Mouse (Mus musculus) limb, embryonic 14.5 days (tissue): ENCODE results near the gene Col23a1. TPM values are rescaled to one million over a fixed set of nuclear protein-coding genes. Genes with fewer than 3 reads are reported as not detected.

ENCODE experiments used
- ATAC-seq: fragments of 200-750 bp; cut with Nextera tagmentation; 2 replicates; pipeline ENCODE4 v1.8.0; 2017; ENCODE audit warnings: low read depth, moderate number of reproducible peaks, moderate TSS enrichment; ENCODE audit not compliant: low FRiP score
- DNase-seq: peaks from one replicate; pipeline ENCODE4 v3.0.0-alpha.2; 2015; ENCODE audit warnings: low spot score
- H3K27ac ChIP-seq: fragments of 300-500 bp; sonication (generic); replicated peaks from 2 replicates; pipeline ENCODE4 v1.5.1; 2014; ENCODE audit warnings: low read depth, mild to moderate bottlenecking, low read length, moderate library complexity, mixed read lengths
- H3K27me3 ChIP-seq: fragments of 300-500 bp; sonication (generic); 2 replicates; pipeline ENCODE4 v1.6.1; 2014; ENCODE audit warnings: low read length, mixed read lengths; ENCODE audit not compliant: control insufficient read depth, insufficient read depth
- H3K36me3 ChIP-seq: fragments of 300-500 bp; sonication (generic); 2 replicates; pipeline ENCODE4 v1.6.1; 2014; ENCODE audit warnings: mild to moderate bottlenecking, low read length, moderate library complexity, mixed read lengths; ENCODE audit not compliant: control insufficient read depth, insufficient read depth
- H3K4me1 ChIP-seq: fragments of 300-500 bp; sonication (generic); 2 replicates; pipeline ENCODE4 v1.6.1; 2014; ENCODE audit warnings: antibody characterized with exemption, low read length, mixed read lengths; ENCODE audit not compliant: control insufficient read depth, insufficient read depth
- H3K4me2 ChIP-seq: fragments of 300-500 bp; sonication (generic); replicated peaks from 2 replicates; pipeline ENCODE4 v1.6.1; 2014; ENCODE audit warnings: low read depth, mild to moderate bottlenecking, low read length, moderate library complexity; ENCODE audit not compliant: severe bottlenecking
- H3K4me3 ChIP-seq: fragments of 300-500 bp; sonication (generic); replicated peaks from 2 replicates; pipeline ENCODE4 v1.5.1; 2014; ENCODE audit warnings: low read length
- H3K9ac ChIP-seq: fragments of 300-500 bp; sonication (generic); 2 replicates; pipeline ENCODE4 v1.6.1; 2014; ENCODE audit warnings: mild to moderate bottlenecking, low read depth, low read length, moderate library complexity; ENCODE audit not compliant: severe bottlenecking
- H3K9me3 ChIP-seq: fragments of 300-500 bp; sonication (generic); 2 replicates; pipeline ENCODE4 v1.6.1; 2016; ENCODE audit warnings: low read length; ENCODE audit not compliant: control insufficient read depth
- POLR2A ChIP-seq: fragments of 200-500 bp; IDR thresholded peaks from 2 replicates; pipeline ENCODE4 v1.8.0; 2012; ENCODE audit warnings: inconsistent platforms, mild to moderate bottlenecking, moderate library complexity, borderline replicate concordance; ENCODE audit not compliant: insufficient read depth, insufficient read length; ENCODE audit errors: extremely low read depth
- WGBS: fragments of 180-500 bp; shearing (Covaris S2); extraction: QIAGEN DNeasy Blood & Tissue Kit; methylation state at CpG from one replicate; pipeline ENCODE4 v1.1.7; 2014; 5-methylcytosine and 5-hydroxymethylcytosine counted together
- polyA plus RNA-seq, 2 experiments: library from polyadenylated mRNA; depleted of rRNA in 1 of 2; stranded (reverse) in 1 of 2; unstranded in 1 of 2; fragments of >200 nt; fragmentation: Nextera tagmentation in 1 of 2; extraction: Ambion mirVana in 1 of 2; gene quantifications; 2 replicates each; pipeline versions ENCODE4 v1.2.1 to v1.2.3; 2012 to 2014

Gene Col23a1
- polyA plus RNA-seq, 2 experiments: 28.0 to 29.4 TPM

GRCm38 (mm10) chr11:51544413-51544812 is 254.7 kb downstream of the Col23a1 start:
- H3K4me2 ChIP-seq: no peak overlapping the region
- H3K9me3 ChIP-seq: no peaks in the 10 kb centered on the region
- H3K4me1 ChIP-seq: peaks cover 20% of the 10 kb centered on the region
- H3K4me3 ChIP-seq: no peak overlapping the region
- no peak for ATAC-seq
- 80% methylated on average over 2 of the region's 2 CpGs for WGBS
- H3K36me3 ChIP-seq: no peaks in the 10 kb centered on the region
- H3K27me3 ChIP-seq: no peaks in the 10 kb centered on the region
- H3K27ac ChIP-seq: no peak overlapping the region
- no peak for TF ChIP-seq POLR2A
- no peak overlapping the region for H3K9ac ChIP-seq
- no peak for DNase-seq

GRCm38 (mm10) chr11:51545811-51546210 is 256.1 kb downstream of the Col23a1 start:
- no peak overlapping the region for H3K4me2 ChIP-seq
- 18% methylated on average over 4 of the region's 4 CpGs for WGBS
- DNase-seq (peak; percentile 39), ATAC-seq (no peak)
- H3K4me1 ChIP-seq: peaks cover 22% of the 10 kb centered on the region
- H3K4me3 ChIP-seq: no peak overlapping the region
- no peaks in the 10 kb centered on the region for H3K9me3 ChIP-seq
- no peak overlapping the region for H3K9ac ChIP-seq
- H3K36me3 ChIP-seq: no peaks in the 10 kb centered on the region
- no peaks in the 10 kb centered on the region for H3K27me3 ChIP-seq
- no peak overlapping the region for H3K27ac ChIP-seq
- no peak for TF ChIP-seq POLR2A

GRCm38 (mm10) chr11:51551253-51551652 is 261.5 kb downstream of the Col23a1 start:
- DNase-seq (no peak), ATAC-seq (no peak; the same call in 1 of the 2 replicates)
- H3K36me3 ChIP-seq: no peaks in the 10 kb centered on the region
- WGBS: 52% methylated on average over 5 of the region's 5 CpGs
- no peaks in the 10 kb centered on the region for H3K27me3 ChIP-seq
- H3K4me1 ChIP-seq: peaks cover 12% of the 10 kb centered on the region; the same call in 1 of the 2 replicates
- no peak overlapping the region for H3K4me2 ChIP-seq
- TF ChIP-seq POLR2A: no peak
- no peak overlapping the region for H3K4me3 ChIP-seq
- H3K9ac ChIP-seq: no peak overlapping the region
- no peak overlapping the region for H3K27ac ChIP-seq
- H3K9me3 ChIP-seq: no peaks in the 10 kb centered on the region

GRCm38 (mm10) chr11:51552091-51552490 is 262.4 kb downstream of the Col23a1 start:
- Histone ChIP-seq H3K27ac (no peak overlapping the region), H3K9ac (no peak overlapping the region), H3K4me3 (no peak overlapping the region), H3K4me2 (no peak overlapping the region), H3K9me3 (no peaks in the 10 kb centered on the region), H3K27me3 (no peaks in the 10 kb centered on the region), H3K4me1 (peaks cover 12% of the 10 kb centered on the region; the same call in 1 of the 2 replicates), H3K36me3 (no peaks in the 10 kb centered on the region)
- ATAC-seq: no peak
- no peak for DNase-seq
- no peak for TF ChIP-seq POLR2A
- 71% methylated on average over 3 of the region's 3 CpGs for WGBS

DNA sequence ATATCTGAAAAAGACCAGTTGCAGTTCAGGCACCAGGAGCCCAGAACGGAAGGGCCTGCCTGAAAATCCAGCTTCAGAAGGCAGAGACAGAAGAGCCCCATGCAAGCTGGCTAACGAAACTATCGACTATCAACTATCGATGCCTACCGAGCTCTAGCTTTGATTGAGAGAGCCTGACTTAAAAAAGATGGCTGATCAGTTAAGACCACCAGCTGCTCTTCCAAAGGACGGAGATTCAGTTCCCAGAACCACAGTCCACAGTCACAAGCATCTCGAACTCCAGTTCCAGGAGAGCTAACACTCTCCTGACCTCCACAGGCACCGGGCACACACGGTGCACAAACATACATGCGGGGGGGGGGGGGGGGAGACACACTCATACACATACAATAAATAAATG is 264.9 kb downstream of the Col23a1 start:
- H3K27ac ChIP-seq: no peak overlapping the region
- peaks cover 12% of the 10 kb centered on the region; the same call in 1 of the 2 replicates for H3K4me1 ChIP-seq
- DNase-seq: no peak
- no peak overlapping the region for H3K9ac ChIP-seq
- 0 out of 2 replicates have a peak overlapping the region, but pooled peaks have one; percentile 6 for H3K4me2 ChIP-seq
- ATAC-seq: peak; percentile 7; the same call in 1 of the 2 replicates
- no peaks in the 10 kb centered on the region for H3K36me3 ChIP-seq
- 59% methylated on average over 9 of the region's 10 CpGs for WGBS
- H3K4me3 ChIP-seq: peak overlapping the region; percentile 16
- no peaks in the 10 kb centered on the region for H3K27me3 ChIP-seq
- H3K9me3 ChIP-seq: no peaks in the 10 kb centered on the region
- no peak for TF ChIP-seq POLR2A
